Mouse (Mus musculus): ENCODE measurements around the gene Smarcb1. TPM values are rescaled to one million over a fixed set of nuclear protein-coding genes. Genes with fewer than 3 reads are reported as not detected.

The Smarcb1 gene
- total RNA-seq, 2 experiments from 2014 or later: 14.9 to 15.2 TPM

GRCm38 (mm10) chr10:75856155-75856907 is 65.1 kb downstream of the Smarcb1 start:
- no peak for DNase-seq

DNA sequence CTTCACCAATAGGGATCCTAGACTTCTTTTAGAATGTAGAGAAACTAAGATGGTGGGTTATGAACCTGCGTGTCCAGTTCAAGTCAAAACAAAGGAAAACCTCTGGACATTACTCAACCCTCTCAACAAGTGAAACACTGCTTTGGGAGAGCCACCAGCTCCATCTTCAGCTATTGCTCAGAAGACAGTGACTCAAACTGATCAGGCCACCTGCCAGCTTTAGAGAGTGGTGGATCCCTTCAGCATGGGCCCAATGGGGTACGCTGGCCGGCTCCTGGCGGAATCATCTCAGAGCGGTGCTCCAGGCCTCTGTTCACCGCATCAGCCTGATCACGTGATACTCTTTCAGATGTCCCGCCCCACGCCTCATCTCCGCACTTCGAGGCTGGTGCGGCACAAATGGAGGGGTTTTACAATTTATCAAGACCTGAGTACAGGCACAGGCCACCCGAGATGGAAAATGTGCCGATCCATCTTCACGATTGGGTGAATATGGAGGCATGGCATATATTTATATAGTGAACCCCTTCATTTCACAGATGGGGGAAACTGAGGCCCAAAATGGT is 65.9 kb downstream of the Smarcb1 start:
- no peak for DNase-seq

- no peak for DNase-seq
Observed at GRCm38 (mm10) chr10:75854791-75855190, 66.6 kb downstream of the Smarcb1 start.

DNA sequence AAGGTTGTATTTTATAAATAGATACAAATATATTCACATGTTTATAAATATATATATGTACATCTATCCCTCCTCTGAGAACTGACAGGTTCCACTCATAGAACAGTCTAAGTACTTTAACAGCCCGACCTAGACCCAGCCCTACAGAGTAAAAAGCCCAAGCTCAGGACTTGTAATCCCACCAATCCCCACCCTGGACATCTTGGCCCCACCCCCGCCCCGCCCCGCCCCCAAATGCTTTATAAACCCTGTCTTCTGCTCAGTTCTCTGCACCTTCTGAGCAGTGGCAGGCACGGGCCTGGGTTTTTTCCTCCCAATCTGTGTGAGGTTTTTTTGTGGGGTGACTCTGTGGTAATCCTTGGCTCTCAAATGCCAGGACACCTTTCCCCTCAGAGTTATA is 67.3 kb downstream of the Smarcb1 start:
- DNase-seq: no peak

- peak; percentile 46 for DNase-seq
Observed at GRCm38 (mm10) chr10:75853452-75853851, 68.0 kb downstream of the Smarcb1 start.

GRCm38 (mm10) chr10:75852539-75853125 is 68.8 kb downstream of the Smarcb1 start:
- DNase-seq: no peak

DNA sequence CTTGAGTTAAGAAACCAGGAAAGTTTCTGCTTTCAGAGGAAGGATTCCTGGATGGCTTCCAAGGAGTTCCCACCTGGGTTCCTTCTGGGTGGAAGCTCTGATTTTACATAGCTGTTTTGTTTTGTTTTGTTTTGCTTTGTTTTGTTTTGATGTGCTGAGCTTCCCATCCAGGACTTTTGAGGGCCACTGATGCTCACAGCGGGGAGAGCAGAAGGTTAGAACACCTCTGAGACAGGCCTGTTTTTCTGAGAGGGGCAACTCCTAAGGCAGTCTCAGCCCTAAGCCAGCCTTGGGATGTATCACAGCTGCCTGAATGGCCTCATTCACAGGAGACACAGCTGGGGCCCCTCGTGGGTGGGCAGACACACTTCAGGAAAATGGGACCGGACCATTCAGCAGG is 69.7 kb downstream of the Smarcb1 start:
- no peak for DNase-seq

GRCm38 (mm10) chr10:75851076-75851475 is 70.3 kb downstream of the Smarcb1 start:
- no peak for DNase-seq

GRCm38 (mm10) chr10:75848382-75848781 is 73.0 kb downstream of the Smarcb1 start:
- DNase-seq: no peak

Other genes starting within 250 kb of the Smarcb1 start
- gene Cabin1, start 157.3 kb downstream of the Smarcb1 start, total RNA-seq (2021): 1 to 10 TPM; 8.3 to 8.8 TPM
- 10 to 100 TPM; 38.0 to 44.6 TPM for gene Ddt, start 148.2 kb downstream of the Smarcb1 start, total RNA-seq (2021)
- gene Gm20441, start 140.7 kb downstream of the Smarcb1 start, total RNA-seq (2021): not detected
- gene Gstt3, start 140.2 kb downstream of the Smarcb1 start, total RNA-seq (2021): 1 to 10 TPM; 4.0 to 4.7 TPM
- gene Gstt1, start 123.0 kb downstream of the Smarcb1 start, total RNA-seq (2021): 1 to 10 TPM; 5.5 to 6.2 TPM
- not detected for gene Gstt4, start 99.1 kb downstream of the Smarcb1 start, total RNA-seq (2021)
- 1 to 10 TPM; 3.5 to 6.1 TPM for gene Gstt2, start 84.2 kb downstream of the Smarcb1 start, total RNA-seq (2021)
- gene Mif, start 61.4 kb downstream of the Smarcb1 start, total RNA-seq (2021): 100 to 1,000 TPM; 141 to 147 TPM
- gene Derl3, start 28.2 kb downstream of the Smarcb1 start, total RNA-seq (2021): not detected
- 1,000 to 10,000 TPM; 1,309 to 1,319 TPM for gene Chchd10, start 11.5 kb upstream of the Smarcb1 start, total RNA-seq (2021)
- gene Mmp11, start 14.9 kb upstream of the Smarcb1 start, total RNA-seq (2021): 1 to 10 TPM; 1.7 to 3.3 TPM
- gene Gm867, start 19.1 kb upstream of the Smarcb1 start, total RNA-seq (2021): not detected
- gene Vpreb3, start 21.4 kb upstream of the Smarcb1 start, total RNA-seq (2021): not detected
- not detected for gene Gm5134, start 32.9 kb upstream of the Smarcb1 start, total RNA-seq (2021)
- 1 to 10 TPM; 5.5 to 9.6 TPM for gene Zfp280b, start 111.0 kb upstream of the Smarcb1 start, total RNA-seq (2021)
- not detected for gene Slc5a4b, start 189.3 kb upstream of the Smarcb1 start, total RNA-seq (2021)
- gene Slc5a4a, start 225.8 kb upstream of the Smarcb1 start, total RNA-seq (2021): not detected